In the genomic region with DNA sequence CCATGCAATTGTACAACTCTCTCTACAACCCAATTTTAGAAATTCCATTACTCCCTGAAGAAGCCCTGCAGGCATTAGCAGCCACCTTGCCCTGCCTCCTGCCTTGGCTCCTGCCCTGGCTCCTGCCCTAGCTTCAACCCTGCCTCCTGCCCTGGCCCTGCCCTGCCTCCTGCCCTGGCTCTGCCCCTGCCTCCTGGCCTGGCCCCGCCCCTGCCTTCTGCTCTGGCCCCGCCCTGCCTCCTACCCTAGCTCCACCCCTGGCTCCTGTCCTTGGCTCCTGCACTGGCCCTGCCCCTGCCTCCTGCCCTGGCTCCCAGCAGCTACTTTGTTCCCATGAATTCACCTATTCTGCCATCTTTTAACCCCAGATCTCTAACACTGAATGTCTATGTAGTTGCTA, we compare ENCODE assay signal across 10 mouse cellular contexts.
DNase-seq lines count a peak whose midpoint lies in the region; ATAC-seq lines count a peak whose summit lies in the region.
"Had no signal": no experiment of that assay in that cellular context is flagged by ENCODE, and none has a peak within 500 bp of the region (broad histone marks: within the 10 kb centered on the region; RNA-seq: fewer than 3 reads in every experiment).

No protein-coding gene starts in this region.

- H3K4me1 ChIP-seq in liver, embryonic 12.5 days, result peaks cover 3% of the 10 kb centered on the region; the same call in 1 of the 2 replicates
- H3K4me1 ChIP-seq: megakaryocyte, embryonic 14.5 days had no signal

- H3K9ac ChIP-seq in liver, embryonic 12.5 days, result no peak overlapping the region
- H3K9ac ChIP-seq: embryonic facial prominence, embryonic 12.5 days had no signal

- H3K36me3 ChIP-seq in liver, embryonic 12.5 days, result no peaks in the 10 kb centered on the region
- H3K36me3 ChIP-seq: embryonic facial prominence, embryonic 12.5 days had no signal

- no peak overlapping the region for H3K27ac ChIP-seq in liver, embryonic 12.5 days
- H3K27ac ChIP-seq: embryonic facial prominence, embryonic 12.5 days had no signal

- H3K27me3 ChIP-seq in liver, embryonic 12.5 days (replicated peaks), result no peaks in the 10 kb centered on the region
- H3K27me3 ChIP-seq: embryonic facial prominence, embryonic 12.5 days; megakaryocyte, embryonic 14.5 days had no signal

- H3K4me2 ChIP-seq in liver, embryonic 12.5 days, result no peak overlapping the region
- H3K4me2 ChIP-seq: embryonic facial prominence, embryonic 12.5 days had no signal

- DNase-seq in cerebellum, postnatal 10 days, result peak; percentile 29 to 52
- DNase-seq in cerebellum, adult 11-12 months, result no peak
- peak; percentile 14 for DNase-seq in ES-CJ7 (ENCODE audit: low read depth, low spot score)
- DNase-seq in urinary bladder, adult 2 months (ENCODE audit: low spot score), result no peak
- no peak for DNase-seq in layer of hippocampus, postnatal 14 days (ENCODE audit: low spot score in 2 of 2)
- no peak for DNase-seq in heart, adult 9 months (ENCODE audit: low spot score in 2 of 2)

- H3K4me3 ChIP-seq in liver, embryonic 12.5 days, result no peak overlapping the region
- H3K4me3 ChIP-seq: embryonic facial prominence, embryonic 12.5 days; megakaryocyte, embryonic 14.5 days had no signal

- ATAC-seq in granulocyte monocyte progenitor cell, adult 5-6 weeks (replicated peaks; ENCODE audit: poor library complexity, severe bottlenecking), result peak; percentile 90
- ATAC-seq in liver, embryonic 12.5 days, result peak; percentile 98

- H3K9me3 ChIP-seq in liver, embryonic 12.5 days (replicated peaks), result no peaks in the 10 kb centered on the region
- H3K9me3 ChIP-seq: embryonic facial prominence, embryonic 12.5 days; megakaryocyte, embryonic 14.5 days had no signal

- 25% methylated on average over 2 of the region's 2 CpGs for WGBS in liver, embryonic 12.5 days (ENCODE audit: insufficient replicate concordance)

Comparison
In these comparisons a context has a peak if more than half of its experiments do, and no peak if none do; other contexts are left out.
1. DNase-seq: peak in cerebellum, postnatal 10 days (2 of 2) and ES-CJ7 (single experiment); none in cerebellum, adult 11-12 months (single experiment), urinary bladder, adult 2 months (single experiment), layer of hippocampus, postnatal 14 days (0 of 2) and heart, adult 9 months (0 of 2).